Mouse (Mus musculus) heart, adult 2 months (tissue): ENCODE results near the gene Cdc42se2. TPM values are rescaled to one million over a fixed set of nuclear protein-coding genes. Genes with fewer than 3 reads are reported as not detected.

ENCODE experiments used
- DNase-seq, 2 experiments: peaks; one replicate each; pipeline ENCODE4 v3.0.0; 2021
- H3K27ac ChIP-seq: fragments of 200-600 bp; 2 replicates; pipeline ENCODE4 v1.8.1; 2022
- H3K27me3 ChIP-seq: fragments of 200-500 bp; 2 replicates; pipeline ENCODE4 v1.6.1; 2012; ENCODE audit warnings: mild to moderate bottlenecking, low read length, inconsistent platforms, mixed read lengths; ENCODE audit not compliant: control insufficient read depth, insufficient read depth
- H3K36me3 ChIP-seq: fragments of 200-500 bp; 2 replicates; pipeline ENCODE4 v1.6.1; 2012; ENCODE audit warnings: low read length, inconsistent platforms; ENCODE audit not compliant: control insufficient read depth, insufficient read depth
- H3K4me1 ChIP-seq: fragments of 200-500 bp; 2 replicates; pipeline ENCODE4 v1.6.1; 2011; ENCODE audit warnings: low read length; ENCODE audit not compliant: control insufficient read depth, insufficient read depth
- H3K4me3 ChIP-seq: fragments of 200-600 bp; 2 replicates; pipeline ENCODE4 v1.8.1; 2022
- H3K79me2 ChIP-seq: fragments of 200-500 bp; replicated peaks from 2 replicates; pipeline ENCODE4 v1.6.1; 2012; ENCODE audit warnings: mild to moderate bottlenecking, inconsistent platforms, low read length, moderate library complexity, mixed read lengths; ENCODE audit not compliant: control insufficient read depth, insufficient read depth
- H3K9ac ChIP-seq: fragments of 200-500 bp; 2 replicates; pipeline ENCODE4 v1.6.1; 2012; ENCODE audit warnings: low read depth, mild to moderate bottlenecking, control low read depth, inconsistent platforms, low read length, mixed read lengths
- CTCF ChIP-seq: fragments of 200-600 bp; IDR thresholded peaks from 2 replicates; pipeline ENCODE4 v1.8.1; 2022; ENCODE audit warnings: antibody characterized with exemption, mild to moderate bottlenecking, moderate library complexity
- EP300 ChIP-seq: fragments of 200-500 bp; IDR thresholded peaks from 2 replicates; pipeline ENCODE4 v1.6.1; 2011; ENCODE audit warnings: low read depth, low read length, control low read depth; ENCODE audit not compliant: insufficient read depth
- POLR2A ChIP-seq: fragments of 200-500 bp; IDR thresholded peaks from 2 replicates; pipeline ENCODE4 v1.6.1; 2011; ENCODE audit warnings: mild to moderate bottlenecking, low read depth, low read length, control low read depth; ENCODE audit not compliant: insufficient read depth
- WGBS: fragments of 180-500 bp; shearing (Covaris S2); methylation state at CpG from one replicate; pipeline ENCODE4 v1.1.7; 2018; 5-methylcytosine and 5-hydroxymethylcytosine counted together
- intact Hi-C: fragments of 180-260 bp; cut with DNase I; formaldehyde crosslinking; loops from one replicate; pipeline ENCODE4 v1.15.1; 2025
- polyA plus RNA-seq: library from polyadenylated mRNA; depleted of rRNA; stranded (reverse); fragments of >200 nt; gene quantifications from 2 replicates; pipeline ENCODE4 v1.2.3, GENCODE M21; 2012
- total RNA-seq, 2 experiments: library from RNA; stranded (reverse); gene quantifications; 2 replicates each; pipeline ENCODE4 v1.2.3; 2021

The Cdc42se2 gene
- total and polyA plus RNA-seq, 3 experiments = 22.0 to 24.7 (median 23.3) TPM

GRCm38 (mm10) chr11:54774282-54775078, 13.0 kb downstream of the Cdc42se2 start:
- 55% methylated on average over 7 of the region's 7 CpGs for WGBS
- Histone ChIP-seq H3K9ac (peak overlapping the region; percentile 33; the same call in 1 of the 2 replicates), H3K27me3 (no peaks in the 10 kb centered on the region), H3K36me3 (peaks cover 38% of the 10 kb centered on the region), H3K27ac (peak overlapping the region; percentile 82), H3K4me3 (no peak overlapping the region), H3K79me2 (peaks cover 1% of the 10 kb centered on the region; the same call in 1 of the 2 replicates), H3K4me1 (peaks cover 29% of the 10 kb centered on the region)
- TF ChIP-seq CTCF (no peak), POLR2A (no peak), EP300 (no peak)
- intact Hi-C loops = loop anchor here (2.0 kb wide), 1 partner anchor 20 kb away; no protein-coding TSS in a partner anchor
- DNase-seq = no peak

GRCm38 (mm10) chr11:54771549-54771948, 15.9 kb downstream of the Cdc42se2 start:
- Histone ChIP-seq H3K9ac (no peak overlapping the region), H3K4me3 (no peak overlapping the region), H3K36me3 (peaks cover 36% of the 10 kb centered on the region), H3K27ac (no peak overlapping the region), H3K79me2 (peaks cover 1% of the 10 kb centered on the region; the same call in 1 of the 2 replicates), H3K27me3 (no peaks in the 10 kb centered on the region), H3K4me1 (peaks cover 21% of the 10 kb centered on the region)
- no peak for DNase-seq
- intact Hi-C loops = no loop called here
- TF ChIP-seq POLR2A = no peak

- Histone ChIP-seq H3K4me3 (no peak overlapping the region), H3K27ac (no peak overlapping the region), H3K79me2 (peaks cover 1% of the 10 kb centered on the region), H3K4me1 (peaks cover 9% of the 10 kb centered on the region), H3K9ac (no peak overlapping the region), H3K27me3 (no peaks in the 10 kb centered on the region), H3K36me3 (peaks cover 20% of the 10 kb centered on the region)
- 67% methylated on average over 5 of the region's 5 CpGs for WGBS
- TF ChIP-seq POLR2A (no peak), EP300 (no peak), CTCF (no peak)
- intact Hi-C loops = no loop called here
- DNase-seq = no peak
These were observed 17.6 kb downstream of the Cdc42se2 start for GRCm38 (mm10) chr11:54769843-54770242.

GRCm38 (mm10) chr11:54768116-54768690, 19.3 kb downstream of the Cdc42se2 start:
- intact Hi-C loops = no loop called here
- Histone ChIP-seq H3K79me2 (peaks cover 1% of the 10 kb centered on the region), H3K9ac (no peak overlapping the region), H3K27ac (no peak overlapping the region; the same call in 1 of the 2 replicates), H3K36me3 (peaks cover 20% of the 10 kb centered on the region), H3K4me3 (no peak overlapping the region), H3K27me3 (no peaks in the 10 kb centered on the region), H3K4me1 (peaks cover 9% of the 10 kb centered on the region)
- DNase-seq = no peak
- TF ChIP-seq EP300 (no peak), POLR2A (no peak), CTCF (no peak)
- WGBS = 88% methylated on average over 3 of the region's 3 CpGs

- 96% methylated on average over 1 of the region's 1 CpGs for WGBS
- Histone ChIP-seq H3K79me2 (peaks cover 1% of the 10 kb centered on the region), H3K27ac (no peak overlapping the region), H3K4me1 (peaks cover 6% of the 10 kb centered on the region), H3K9ac (no peak overlapping the region), H3K27me3 (no peaks in the 10 kb centered on the region), H3K4me3 (no peak overlapping the region), H3K36me3 (peaks cover 23% of the 10 kb centered on the region)
- TF ChIP-seq POLR2A (no peak), EP300 (no peak), CTCF (no peak)
- DNase-seq = no peak
- intact Hi-C loops = no loop called here
These were observed 22.7 kb downstream of the Cdc42se2 start for GRCm38 (mm10) chr11:54764759-54765158.

GRCm38 (mm10) chr11:54764026-54764425, 23.4 kb downstream of the Cdc42se2 start:
- no peak for DNase-seq
- Histone ChIP-seq H3K9ac (no peak overlapping the region), H3K27ac (no peak overlapping the region), H3K4me3 (no peak overlapping the region), H3K27me3 (no peaks in the 10 kb centered on the region), H3K4me1 (peaks cover 4% of the 10 kb centered on the region), H3K79me2 (peaks cover 3% of the 10 kb centered on the region), H3K36me3 (peaks cover 19% of the 10 kb centered on the region)
- 57% methylated on average over 3 of the region's 3 CpGs for WGBS
- no peak for TF ChIP-seq EP300
- no peak for TF ChIP-seq POLR2A
- TF ChIP-seq CTCF = no peak
- intact Hi-C loops = no loop called here
